Mouse (Mus musculus) lung, adult 2 months (tissue): Measurements from ENCODE around the gene Olfr1393.

ENCODE experiments used
- CTCF ChIP-seq: fragments of 200-500 bp; IDR thresholded peaks from 2 replicates; pipeline ENCODE4 v1.5.1; 2011; ENCODE audit warnings: mild to moderate bottlenecking, low read length, control low read depth; ENCODE audit not compliant: insufficient read depth
- POLR2A ChIP-seq: fragments of 200-500 bp; IDR thresholded peaks from 2 replicates; pipeline ENCODE4 v1.6.1; 2011; ENCODE audit warnings: low read depth, mild to moderate bottlenecking, control low read depth, low read length, borderline replicate concordance; ENCODE audit errors: extremely low read depth

DNA sequence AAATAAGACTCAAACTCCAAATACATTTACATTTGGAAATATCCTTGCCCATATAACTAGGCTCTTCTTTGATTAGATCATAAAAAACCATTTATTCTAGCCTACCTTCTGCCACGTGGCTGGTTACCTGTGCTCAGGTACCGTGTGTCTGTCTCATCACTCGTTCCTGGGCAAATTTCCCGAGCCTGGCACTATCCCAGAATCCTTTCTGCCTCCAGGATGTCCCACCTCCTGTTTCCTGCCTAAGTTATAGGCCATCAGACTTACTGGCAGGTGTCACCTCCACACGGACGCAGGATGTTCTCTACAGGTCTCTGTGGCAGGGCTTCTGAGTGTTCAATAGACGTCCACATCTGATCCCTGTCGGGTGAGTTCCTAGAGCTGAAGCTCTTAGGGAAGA lies 13.0 kb upstream of the Olfr1393 start:
- TF ChIP-seq CTCF (no peak), POLR2A (no peak)
